Mouse (Mus musculus) forebrain, embryonic 13.5 days (tissue): Measurements from ENCODE around the gene Polr3c. TPM values are rescaled to one million over a fixed set of nuclear protein-coding genes. Genes with fewer than 3 reads are reported as not detected.
"Not testable (repeated sequence)": the region's sequence is repeated elsewhere in the genome, so short reads cannot be mapped to it uniquely, and the experiment has no call there.

Experiments used
- ATAC-seq: fragments of 200-750 bp; cut with Nextera tagmentation; 2 replicates; pipeline ENCODE4 v1.8.0; 2017
- H3K27ac ChIP-seq: fragments of 300-500 bp; sonication (generic); 2 replicates; pipeline ENCODE4 v1.5.1; 2015; ENCODE audit warnings: inconsistent platforms, mild to moderate bottlenecking, moderate library complexity
- H3K27me3 ChIP-seq: fragments of 300-500 bp; sonication (generic); 2 replicates; pipeline ENCODE4 v1.6.1; 2015; ENCODE audit warnings: mild to moderate bottlenecking, inconsistent platforms
- H3K36me3 ChIP-seq: fragments of 300-500 bp; sonication (generic); 2 replicates; pipeline ENCODE4 v1.6.1; 2015; ENCODE audit warnings: mild to moderate bottlenecking, inconsistent platforms; ENCODE audit not compliant: poor library complexity, severe bottlenecking
- H3K4me1 ChIP-seq: fragments of 300-500 bp; sonication (generic); 2 replicates; pipeline ENCODE4 v1.6.1; 2015; ENCODE audit warnings: inconsistent platforms
- H3K4me2 ChIP-seq: fragments of 300-500 bp; sonication (generic); 2 replicates; pipeline ENCODE4 v1.6.1; 2015; ENCODE audit warnings: inconsistent platforms, mild to moderate bottlenecking, moderate library complexity
- H3K4me3 ChIP-seq: fragments of 300-500 bp; sonication (generic); 2 replicates; pipeline ENCODE4 v1.5.1; 2015; ENCODE audit warnings: mild to moderate bottlenecking, inconsistent platforms
- H3K9ac ChIP-seq: fragments of 300-500 bp; sonication (generic); 2 replicates; pipeline ENCODE4 v1.6.1; 2015; ENCODE audit warnings: mild to moderate bottlenecking, inconsistent platforms
- H3K9me3 ChIP-seq: fragments of 300-500 bp; sonication (generic); replicated peaks from 2 replicates; pipeline ENCODE4 v1.6.1; 2016; ENCODE audit warnings: inconsistent platforms
- WGBS: fragments of 180-500 bp; shearing (Covaris S2); methylation state at CpG from one replicate; pipeline ENCODE4 v1.1.7; 2015; 5-methylcytosine and 5-hydroxymethylcytosine counted together
- polyA plus RNA-seq: library from polyadenylated mRNA; unstranded; fragments of >200 nt; fragmentation: Nextera tagmentation; extraction: Ambion mirVana; gene quantifications from 2 replicates; pipeline ENCODE4 v1.2.1, GENCODE M21; 2015

The Polr3c gene
- polyA plus RNA-seq, 1 experiment from 2014 or later = 42.0 TPM

DNA sequence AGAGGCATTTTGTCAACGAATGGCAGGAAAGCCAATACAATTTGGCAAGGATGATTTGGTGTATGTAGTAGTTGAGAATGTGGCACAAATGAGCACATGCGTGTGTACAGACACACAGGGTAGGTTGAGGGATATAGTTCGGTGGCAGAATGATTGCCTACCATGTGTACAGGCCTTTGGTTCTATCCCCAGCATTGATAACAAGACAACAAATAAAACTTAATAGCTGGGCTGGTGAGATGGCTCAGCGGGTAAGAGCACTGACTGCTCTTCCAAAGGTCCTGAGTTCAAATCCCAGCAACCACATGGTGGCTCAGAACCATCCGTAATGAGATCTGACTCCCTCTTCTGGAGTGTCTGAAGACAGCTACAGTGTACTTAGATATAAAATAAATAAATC is 41.4 kb downstream of the Polr3c start:
- H3K9me3 ChIP-seq, ATAC-seq, H3K36me3 ChIP-seq, H3K4me2 ChIP-seq, H3K9ac ChIP-seq, H3K4me3 ChIP-seq, H3K27ac ChIP-seq, H3K4me1 ChIP-seq: not testable (repeated sequence)
- 93% methylated on average over 5 of the region's 5 CpGs for WGBS
- peaks cover 19% of the 10 kb centered on the region for H3K27me3 ChIP-seq

DNA sequence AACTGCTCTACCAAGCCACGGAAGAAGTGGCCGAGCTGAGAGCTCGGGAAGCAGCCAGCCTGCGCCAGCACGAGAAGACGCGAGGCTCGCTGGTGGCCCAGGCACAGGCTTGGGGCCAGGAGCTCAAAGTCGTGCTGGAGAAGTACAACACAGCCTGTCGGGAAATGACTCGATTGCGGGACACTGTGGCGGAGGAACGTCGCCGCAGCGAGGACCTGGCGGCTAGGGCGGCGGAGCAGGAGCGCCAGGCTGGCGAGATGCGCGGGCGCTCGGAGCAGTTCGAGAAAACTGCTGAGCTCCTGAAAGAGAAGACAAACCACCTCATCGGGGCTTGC is 42.6 kb downstream of the Polr3c start:
- H3K27me3 ChIP-seq = peaks cover 19% of the 10 kb centered on the region
- H3K27ac ChIP-seq = no peak overlapping the region
- WGBS = 38% methylated on average over 28 of the region's 28 CpGs
- no peak overlapping the region for H3K9ac ChIP-seq
- H3K36me3 ChIP-seq = no peaks in the 10 kb centered on the region
- H3K4me1 ChIP-seq = 0 out of 2 replicates have a peak, but pooled peaks cover 9% of the 10 kb centered on the region
- ATAC-seq = no peak
- H3K9me3 ChIP-seq = no peaks in the 10 kb centered on the region
- H3K4me3 ChIP-seq = peak overlapping the region; percentile 17; the same call in 1 of the 2 replicates
- H3K4me2 ChIP-seq = peak overlapping the region; percentile 51

DNA sequence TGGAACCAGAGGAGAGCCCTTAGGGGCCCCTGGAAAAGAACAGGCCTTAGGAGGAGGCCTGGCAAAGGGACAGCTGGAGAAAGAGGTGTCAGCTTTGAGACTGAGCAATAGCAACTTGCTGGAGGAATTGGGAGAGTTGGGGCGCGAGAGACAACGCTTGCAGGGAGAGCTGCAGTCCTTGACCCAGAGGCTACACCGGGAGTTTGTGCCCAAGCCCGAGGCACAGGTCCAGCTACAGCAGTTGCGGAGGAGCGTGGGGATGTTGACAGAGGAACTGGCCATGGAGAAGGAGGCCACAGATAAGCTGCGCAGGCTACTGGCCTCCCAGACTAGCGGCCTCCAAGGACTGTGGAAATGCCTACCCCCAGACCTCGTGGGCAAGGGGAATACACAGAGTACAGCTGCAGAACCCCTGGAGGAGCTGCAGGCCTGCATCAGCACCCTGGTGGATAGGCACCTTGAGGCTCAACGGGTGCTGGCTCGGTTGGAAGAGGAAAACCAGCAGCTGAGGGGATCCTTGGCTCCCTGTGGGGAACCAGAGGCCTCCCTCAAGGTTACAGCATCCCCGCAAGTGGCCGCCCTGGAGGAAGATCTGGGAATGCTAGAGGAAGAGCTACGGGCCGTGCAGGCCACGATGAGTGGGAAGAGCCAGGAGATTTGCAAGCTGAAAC is 43.1 kb downstream of the Polr3c start:
- 0 out of 2 replicates have a peak, but pooled peaks cover 6% of the 10 kb centered on the region for H3K4me1 ChIP-seq
- ATAC-seq = no peak
- peak overlapping the region; percentile 17; the same call in 1 of the 2 replicates for H3K4me3 ChIP-seq
- H3K27ac ChIP-seq = no peak overlapping the region
- no peaks in the 10 kb centered on the region for H3K9me3 ChIP-seq
- H3K4me2 ChIP-seq = peak overlapping the region; percentile 51
- H3K9ac ChIP-seq = no peak overlapping the region
- peaks cover 22% of the 10 kb centered on the region for H3K27me3 ChIP-seq
- WGBS = 60% methylated on average over 17 of the region's 17 CpGs
- H3K36me3 ChIP-seq = no peaks in the 10 kb centered on the region

DNA sequence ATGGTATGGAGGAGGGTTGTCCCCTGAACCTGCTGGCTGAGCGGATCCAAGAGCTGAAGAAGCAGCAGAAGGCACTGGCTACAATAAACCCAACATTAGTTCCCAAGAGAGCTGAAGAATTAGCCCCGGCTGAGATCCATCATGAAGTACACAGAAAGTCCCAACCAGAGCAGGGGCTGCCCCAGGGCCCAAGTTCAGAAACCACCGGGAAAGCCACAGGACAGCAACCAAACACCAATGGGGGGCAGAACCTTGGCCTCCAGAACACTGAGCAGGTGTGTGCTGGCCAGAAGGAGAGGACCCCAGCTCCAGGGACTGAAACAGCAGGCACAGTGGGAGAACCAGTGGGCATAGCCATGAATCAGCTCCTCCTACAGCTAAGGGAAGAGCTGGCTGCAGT is 43.9 kb downstream of the Polr3c start:
- WGBS = 96% methylated on average over 3 of the region's 3 CpGs
- Histone ChIP-seq H3K4me3 (no peak overlapping the region), H3K9ac (no peak overlapping the region), H3K4me2 (no peak overlapping the region), H3K36me3 (no peaks in the 10 kb centered on the region), H3K27me3 (peaks cover 25% of the 10 kb centered on the region), H3K9me3 (no peaks in the 10 kb centered on the region), H3K4me1 (0 out of 2 replicates have a peak, but pooled peaks cover 6% of the 10 kb centered on the region), H3K27ac (no peak overlapping the region)
- no peak for ATAC-seq

DNA sequence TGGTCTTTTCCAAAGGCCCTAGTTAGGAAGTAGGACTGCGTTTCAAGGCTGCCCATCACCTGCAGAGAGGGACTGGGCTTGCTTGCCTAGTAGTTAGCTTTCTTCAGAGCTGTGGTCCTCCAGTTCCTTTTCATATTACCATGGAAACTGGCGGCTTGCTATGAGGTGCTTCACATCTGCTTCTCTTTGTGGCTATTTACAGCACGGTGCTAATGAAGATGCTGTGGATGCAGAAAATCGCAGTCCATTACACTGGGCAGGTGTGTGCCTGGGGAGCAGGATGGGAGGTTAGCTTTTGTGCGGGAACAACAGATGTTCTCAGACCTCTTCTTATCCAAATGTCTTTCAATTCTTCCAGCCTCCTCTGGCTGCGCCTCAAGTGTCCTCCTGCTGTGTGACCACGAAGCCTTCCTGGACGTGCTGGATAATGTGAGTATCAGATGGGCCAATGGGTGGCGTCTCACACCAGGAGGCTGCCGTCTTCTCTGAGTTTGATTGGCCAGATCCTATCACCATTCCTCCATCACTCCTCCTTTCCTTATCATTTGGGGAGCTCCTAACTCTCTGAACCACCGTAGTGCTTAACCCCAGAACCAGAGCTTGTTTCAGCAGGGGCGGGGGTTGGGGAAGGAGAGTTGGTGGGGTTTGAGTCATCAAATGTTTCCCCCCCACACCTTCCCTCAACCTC is 47.0 kb downstream of the Polr3c start:
- Histone ChIP-seq H3K27me3 (peaks cover 25% of the 10 kb centered on the region), H3K9ac (no peak overlapping the region), H3K36me3 (no peaks in the 10 kb centered on the region), H3K4me1 (peaks cover 10% of the 10 kb centered on the region; the same call in 1 of the 2 replicates), H3K4me2 (no peak overlapping the region), H3K9me3 (no peaks in the 10 kb centered on the region), H3K27ac (no peak overlapping the region), H3K4me3 (no peak overlapping the region)
- WGBS = 15% methylated on average over 12 of the region's 12 CpGs
- ATAC-seq = peak; percentile 50; the same call in 1 of the 2 replicates

DNA sequence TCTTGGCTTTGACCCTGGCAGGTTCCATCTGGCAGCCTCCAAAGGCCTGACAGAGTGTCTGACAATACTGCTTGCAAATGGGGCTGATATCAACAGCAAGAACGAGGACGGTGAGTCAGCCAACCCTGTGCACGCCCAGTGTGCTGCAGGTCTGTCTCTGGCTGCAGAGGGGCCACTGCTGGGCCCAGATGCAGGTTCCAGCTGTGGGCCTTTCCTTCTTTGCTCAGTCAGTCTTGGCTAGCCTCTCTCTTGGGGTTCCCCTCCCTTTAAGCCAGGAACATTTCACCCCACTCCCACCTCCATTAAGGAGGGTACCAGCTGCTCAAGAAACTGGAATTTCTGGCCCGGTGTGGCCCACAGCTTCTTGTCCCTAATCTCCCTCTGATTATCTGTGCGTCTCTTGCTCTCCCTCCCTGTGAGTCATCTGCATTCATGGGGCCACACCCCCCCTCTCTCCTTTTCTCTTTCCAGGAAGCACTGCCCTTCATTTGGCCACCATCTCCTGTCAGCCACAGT is 48.2 kb downstream of the Polr3c start:
- no peak overlapping the region for H3K4me3 ChIP-seq
- no peak for ATAC-seq
- 27% methylated on average over 5 of the region's 5 CpGs for WGBS
- peaks cover 10% of the 10 kb centered on the region; the same call in 1 of the 2 replicates for H3K4me1 ChIP-seq
- no peak overlapping the region for H3K27ac ChIP-seq
- peaks cover 16% of the 10 kb centered on the region for H3K27me3 ChIP-seq
- no peak overlapping the region for H3K4me2 ChIP-seq
- H3K36me3 ChIP-seq = no peaks in the 10 kb centered on the region
- H3K9me3 ChIP-seq = no peaks in the 10 kb centered on the region
- no peak overlapping the region for H3K9ac ChIP-seq

DNA sequence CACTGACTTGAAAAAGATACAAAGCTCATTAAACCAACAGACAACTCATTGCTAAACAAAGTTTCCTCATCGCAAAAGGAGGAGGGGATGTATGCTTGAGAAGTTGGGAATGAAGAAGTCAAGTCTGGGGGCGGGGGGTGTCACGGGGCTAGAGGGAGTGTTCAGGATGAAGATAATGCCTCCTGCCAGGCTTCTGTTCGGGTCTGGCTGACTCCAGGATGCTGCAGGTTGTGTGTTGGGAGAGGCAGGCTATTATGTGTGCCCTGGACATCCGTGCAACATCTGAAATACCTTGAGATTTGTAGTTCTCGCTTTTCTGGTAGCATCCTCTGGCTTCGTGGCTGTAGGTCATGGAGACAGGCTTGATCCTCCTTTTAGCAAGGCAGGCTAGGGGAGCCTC is 49.0 kb downstream of the Polr3c start:
- Histone ChIP-seq H3K4me1 (peaks cover 10% of the 10 kb centered on the region; the same call in 1 of the 2 replicates), H3K27ac (no peak overlapping the region), H3K4me2 (no peak overlapping the region), H3K27me3 (peaks cover 8% of the 10 kb centered on the region), H3K9ac (no peak overlapping the region), H3K4me3 (no peak overlapping the region), H3K9me3 (no peaks in the 10 kb centered on the region), H3K36me3 (no peaks in the 10 kb centered on the region)
- 63% methylated on average over 7 of the region's 7 CpGs for WGBS
- no peak for ATAC-seq

DNA sequence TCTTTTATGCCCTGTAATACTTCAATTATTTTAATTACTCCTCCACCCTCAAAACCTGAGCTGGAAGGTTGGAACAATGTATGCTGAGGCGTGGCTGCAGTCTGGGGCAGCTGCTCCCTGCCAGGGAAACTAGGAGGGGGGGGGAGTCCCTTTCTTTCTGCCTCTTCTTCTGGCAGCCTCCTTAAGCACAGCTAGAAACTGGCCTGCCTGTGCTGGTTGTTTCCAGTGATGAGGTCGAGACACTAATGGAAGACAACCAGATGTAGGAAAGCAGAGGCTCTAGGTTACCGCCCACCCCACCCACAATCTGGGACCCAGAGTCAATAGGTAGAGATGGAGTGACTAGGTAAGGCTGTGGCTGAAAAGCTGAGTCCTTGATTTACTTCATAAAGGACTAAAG is 51.7 kb downstream of the Polr3c start:
- H3K27ac ChIP-seq = no peak overlapping the region
- H3K9ac ChIP-seq = no peak overlapping the region
- peaks cover 10% of the 10 kb centered on the region; the same call in 1 of the 2 replicates for H3K4me1 ChIP-seq
- no peaks in the 10 kb centered on the region for H3K9me3 ChIP-seq
- no peak for ATAC-seq
- peaks cover 16% of the 10 kb centered on the region for H3K27me3 ChIP-seq
- no peak overlapping the region for H3K4me3 ChIP-seq
- no peak overlapping the region for H3K4me2 ChIP-seq
- WGBS = 24% methylated on average over 3 of the region's 3 CpGs
- no peaks in the 10 kb centered on the region for H3K36me3 ChIP-seq

DNA sequence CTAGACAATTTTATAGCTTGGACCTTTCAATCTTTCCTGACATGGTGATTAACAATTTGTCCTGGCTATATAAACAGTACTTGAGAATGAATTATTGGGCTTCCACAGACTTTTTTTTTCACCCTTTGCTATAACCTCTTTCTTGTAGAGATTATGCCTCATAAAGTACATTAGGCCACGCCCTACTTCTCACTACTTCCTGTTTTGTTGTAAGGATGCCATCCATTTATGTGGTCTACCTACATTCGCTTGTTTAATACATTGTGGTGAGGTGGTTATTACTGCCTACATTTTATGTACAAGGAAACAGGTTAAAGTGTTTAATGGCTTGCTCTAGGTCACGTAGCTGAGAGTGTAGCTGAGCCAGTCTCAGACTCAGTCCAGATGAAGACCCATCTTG is 52.3 kb downstream of the Polr3c start:
- Histone ChIP-seq H3K36me3 (no peaks in the 10 kb centered on the region), H3K27ac (no peak overlapping the region), H3K27me3 (peaks cover 19% of the 10 kb centered on the region), H3K4me3 (no peak overlapping the region), H3K9ac (no peak overlapping the region), H3K9me3 (no peaks in the 10 kb centered on the region), H3K4me2 (no peak overlapping the region), H3K4me1 (peaks cover 9% of the 10 kb centered on the region)
- ATAC-seq = no peak
- WGBS = 78% methylated on average over 3 of the region's 3 CpGs

DNA sequence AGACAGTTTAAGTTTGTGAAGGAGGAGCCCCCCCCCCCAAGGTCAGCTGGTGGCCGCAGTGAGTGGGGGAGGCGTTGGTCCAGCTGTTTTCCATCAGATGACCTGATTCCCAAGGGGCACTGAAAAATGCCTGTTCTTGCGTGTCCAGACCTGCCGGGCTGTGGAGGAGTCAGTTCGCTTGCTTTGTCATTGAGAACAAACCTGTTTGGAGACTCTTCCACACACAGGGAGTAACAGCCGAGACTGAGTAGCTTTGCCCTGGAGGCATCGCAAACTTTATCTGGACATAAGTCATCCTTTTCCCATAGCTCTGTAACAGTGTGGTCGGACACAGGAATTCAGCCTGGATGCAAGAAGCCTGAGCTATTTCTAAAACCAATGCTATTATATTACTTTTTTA is 53.0 kb downstream of the Polr3c start:
- Histone ChIP-seq H3K4me1 (peaks cover 10% of the 10 kb centered on the region), H3K9me3 (no peaks in the 10 kb centered on the region), H3K27me3 (peaks cover 18% of the 10 kb centered on the region), H3K36me3 (no peaks in the 10 kb centered on the region), H3K4me3 (no peak overlapping the region), H3K27ac (no peak overlapping the region), H3K9ac (no peak overlapping the region), H3K4me2 (no peak overlapping the region)
- ATAC-seq = no peak
- WGBS = 81% methylated on average over 8 of the region's 8 CpGs

DNA sequence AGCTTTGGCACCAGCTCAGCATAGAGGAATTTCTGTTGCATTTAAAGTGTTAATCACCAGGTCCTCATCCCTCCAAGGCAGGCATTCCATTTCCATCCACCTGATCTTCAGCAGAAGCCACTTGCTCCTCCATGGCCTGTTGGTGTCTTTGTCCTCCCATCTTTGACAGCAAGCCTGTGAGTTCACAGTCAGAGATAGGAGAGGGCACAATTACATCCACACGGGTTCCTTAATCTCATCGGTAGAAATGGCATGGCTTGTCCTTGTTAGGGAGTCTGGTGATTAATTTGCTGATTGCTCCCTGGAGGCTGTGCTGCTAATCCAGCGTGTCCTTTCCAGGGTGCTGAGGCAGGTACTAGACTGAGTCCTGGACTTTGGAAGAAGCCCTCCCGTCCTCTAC is 53.9 kb downstream of the Polr3c start:
- Histone ChIP-seq H3K9me3 (no peaks in the 10 kb centered on the region), H3K4me1 (peaks cover 10% of the 10 kb centered on the region), H3K27me3 (peaks cover 14% of the 10 kb centered on the region), H3K27ac (no peak overlapping the region), H3K36me3 (no peaks in the 10 kb centered on the region), H3K4me2 (no peak overlapping the region), H3K9ac (no peak overlapping the region), H3K4me3 (no peak overlapping the region)
- 74% methylated on average over 4 of the region's 4 CpGs for WGBS
- ATAC-seq = no peak

DNA sequence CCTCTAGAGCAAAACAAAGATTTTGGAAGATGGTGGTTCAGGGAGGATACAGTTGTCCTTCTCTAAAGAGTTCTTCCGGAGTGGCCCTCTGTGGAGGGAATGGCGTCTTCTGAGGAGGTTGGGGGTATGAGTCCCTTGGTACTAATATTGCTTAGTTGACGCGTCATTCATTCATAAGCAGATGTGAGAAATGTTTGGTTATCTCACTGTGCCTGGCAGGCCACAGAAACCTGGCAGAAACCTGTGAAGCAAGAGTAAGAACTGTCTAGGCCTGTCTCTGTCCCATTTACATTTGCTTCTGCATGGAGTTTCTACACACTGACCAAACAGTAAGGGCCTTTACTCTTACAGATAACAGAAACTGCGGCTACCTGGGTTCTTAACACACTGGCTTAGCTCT is 55.9 kb downstream of the Polr3c start:
- H3K27ac ChIP-seq = no peak overlapping the region
- no peak for ATAC-seq
- 91% methylated on average over 5 of the region's 5 CpGs for WGBS

More for the DNA sequence above, 55.9 kb downstream of the Polr3c start:
- Histone ChIP-seq H3K9ac (no peak overlapping the region), H3K36me3 (no peaks in the 10 kb centered on the region), H3K9me3 (no peaks in the 10 kb centered on the region), H3K27me3 (peaks cover 14% of the 10 kb centered on the region), H3K4me2 (no peak overlapping the region), H3K4me3 (no peak overlapping the region), H3K4me1 (peaks cover 10% of the 10 kb centered on the region)
